Mouse (Mus musculus): ENCODE measurements around the gene Ehbp1l1. TPM values are rescaled to one million over a fixed set of nuclear protein-coding genes. Genes with fewer than 3 reads are reported as not detected.
A peak's percentile ranks its signal among the peaks of the same experiment; 100 is the strongest.

The Ehbp1l1 gene
- total RNA-seq (2021) (10 to 100 TPM; 30.3 to 31.6 TPM), polyA plus RNA-seq (2012; rRNA removed) (47.6 and 49.2 TPM in 2 replicates)
- long read RNA-seq, full-length matches to known transcripts: 39 of 66 reads
- long read RNA-seq, partial matches to known transcripts: 5 of 66 reads
- long read RNA-seq, other reads (novel, unspliced or antisense): 22 of 66 reads

- DNase-seq: peak; percentile 88
Measured at GRCm38 (mm10) chr19:5725767-5726515, at the start of gene Ehbp1l1. Gene Ehbp1l1 (minus strand): TSS chr19:5726317.

- DNase-seq: peak; percentile 99
Measured at GRCm38 (mm10) chr19:5770925-5771860, 45.1 kb upstream of the Ehbp1l1 start, which contains the start of gene Scyl1. Gene Scyl1 (minus strand): TSS chr19:5771419.

DNA sequence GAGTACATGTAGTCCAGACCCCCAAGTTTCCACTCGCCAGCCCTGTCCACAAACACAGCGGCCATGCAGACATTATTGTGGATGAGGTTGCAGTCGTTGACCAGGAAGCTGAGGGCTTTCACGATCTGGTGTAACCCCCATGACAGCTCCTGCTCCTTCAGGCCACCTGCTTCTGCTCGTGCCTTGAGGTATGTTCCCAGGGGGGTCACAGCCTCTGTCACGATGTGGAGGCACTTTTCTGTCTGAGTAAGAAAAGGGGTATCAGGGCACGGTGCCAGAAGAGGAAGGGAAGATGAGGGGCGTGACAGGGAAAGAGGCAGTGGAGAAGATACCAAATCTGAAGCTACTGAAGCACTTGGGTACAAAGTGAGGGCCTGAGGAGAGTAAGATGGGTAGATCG lies 44.2 kb upstream of the Ehbp1l1 start:
- no peak for DNase-seq

DNA sequence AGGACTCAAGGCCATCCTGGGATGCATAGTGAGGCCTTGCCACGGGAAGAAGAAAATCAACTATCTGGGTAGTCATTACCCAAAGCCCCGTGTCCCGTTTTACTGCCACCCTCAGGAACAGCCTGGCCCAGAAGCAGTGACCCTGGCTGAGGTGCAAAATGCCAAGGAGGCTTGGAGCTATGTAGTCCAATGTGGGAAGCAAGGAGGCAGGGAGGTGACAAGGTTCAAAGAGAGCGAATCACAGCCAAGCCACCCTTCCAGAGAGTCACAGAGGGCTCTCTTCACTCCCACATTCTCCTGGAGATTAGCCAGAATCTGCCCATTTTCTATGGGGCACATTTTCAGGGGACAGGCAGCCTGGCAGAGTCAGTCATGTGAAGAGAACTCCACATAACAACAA lies 41.2 kb upstream of the Ehbp1l1 start:
- DNase-seq: no peak

GRCm38 (mm10) chr19:5763163-5763562 lies 37.0 kb upstream of the Ehbp1l1 start:
- DNase-seq: peak; percentile 54

GRCm38 (mm10) chr19:5758878-5759403 lies 32.8 kb upstream of the Ehbp1l1 start:
- no peak for DNase-seq

GRCm38 (mm10) chr19:5756991-5757636 lies 31.0 kb upstream of the Ehbp1l1 start:
- DNase-seq: no peak

- no peak for DNase-seq
Measured at GRCm38 (mm10) chr19:5756321-5756985, 30.3 kb upstream of the Ehbp1l1 start.

GRCm38 (mm10) chr19:5751742-5752141 lies 25.6 kb upstream of the Ehbp1l1 start:
- DNase-seq: peak; percentile 75

DNA sequence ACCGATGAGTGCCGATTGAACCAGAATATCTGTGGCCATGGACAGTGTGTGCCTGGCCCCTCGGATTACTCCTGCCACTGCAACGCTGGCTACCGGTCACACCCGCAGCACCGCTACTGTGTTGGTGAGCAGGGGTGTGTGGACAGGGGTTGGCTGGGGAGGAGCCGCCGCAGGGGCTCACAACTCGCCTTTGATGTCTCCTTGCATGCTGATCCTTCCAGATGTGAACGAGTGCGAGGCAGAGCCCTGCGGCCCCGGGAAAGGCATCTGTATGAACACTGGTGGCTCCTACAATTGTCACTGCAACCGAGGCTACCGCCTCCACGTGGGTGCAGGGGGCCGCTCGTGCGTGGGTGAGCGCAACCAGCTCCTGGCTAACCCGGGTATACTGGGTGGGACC lies 24.8 kb upstream of the Ehbp1l1 start:
- DNase-seq: no peak

GRCm38 (mm10) chr19:5749476-5749875 lies 23.4 kb upstream of the Ehbp1l1 start:
- peak; percentile 88 for DNase-seq

DNA sequence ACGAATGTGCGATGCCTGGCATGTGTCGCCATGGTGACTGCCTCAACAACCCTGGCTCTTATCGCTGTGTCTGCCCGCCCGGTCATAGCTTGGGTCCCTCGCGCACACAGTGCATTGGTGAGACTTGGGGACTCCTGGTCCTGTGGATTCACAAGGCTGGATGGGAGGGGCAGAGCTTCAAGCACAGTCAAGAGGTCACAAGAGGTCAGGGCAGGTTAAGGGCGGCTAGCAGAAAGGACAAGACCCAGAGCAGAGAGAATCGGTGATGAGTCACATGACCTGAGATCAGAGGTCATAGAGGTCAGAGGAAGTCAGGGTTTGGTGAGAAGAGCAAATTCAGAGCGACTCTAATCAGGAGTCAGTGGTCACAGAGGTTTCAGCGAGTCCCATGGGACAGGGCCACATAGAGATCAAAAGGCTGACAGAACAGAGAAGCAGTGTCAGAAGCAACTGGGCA lies 20.8 kb upstream of the Ehbp1l1 start:
- no peak for DNase-seq

DNA sequence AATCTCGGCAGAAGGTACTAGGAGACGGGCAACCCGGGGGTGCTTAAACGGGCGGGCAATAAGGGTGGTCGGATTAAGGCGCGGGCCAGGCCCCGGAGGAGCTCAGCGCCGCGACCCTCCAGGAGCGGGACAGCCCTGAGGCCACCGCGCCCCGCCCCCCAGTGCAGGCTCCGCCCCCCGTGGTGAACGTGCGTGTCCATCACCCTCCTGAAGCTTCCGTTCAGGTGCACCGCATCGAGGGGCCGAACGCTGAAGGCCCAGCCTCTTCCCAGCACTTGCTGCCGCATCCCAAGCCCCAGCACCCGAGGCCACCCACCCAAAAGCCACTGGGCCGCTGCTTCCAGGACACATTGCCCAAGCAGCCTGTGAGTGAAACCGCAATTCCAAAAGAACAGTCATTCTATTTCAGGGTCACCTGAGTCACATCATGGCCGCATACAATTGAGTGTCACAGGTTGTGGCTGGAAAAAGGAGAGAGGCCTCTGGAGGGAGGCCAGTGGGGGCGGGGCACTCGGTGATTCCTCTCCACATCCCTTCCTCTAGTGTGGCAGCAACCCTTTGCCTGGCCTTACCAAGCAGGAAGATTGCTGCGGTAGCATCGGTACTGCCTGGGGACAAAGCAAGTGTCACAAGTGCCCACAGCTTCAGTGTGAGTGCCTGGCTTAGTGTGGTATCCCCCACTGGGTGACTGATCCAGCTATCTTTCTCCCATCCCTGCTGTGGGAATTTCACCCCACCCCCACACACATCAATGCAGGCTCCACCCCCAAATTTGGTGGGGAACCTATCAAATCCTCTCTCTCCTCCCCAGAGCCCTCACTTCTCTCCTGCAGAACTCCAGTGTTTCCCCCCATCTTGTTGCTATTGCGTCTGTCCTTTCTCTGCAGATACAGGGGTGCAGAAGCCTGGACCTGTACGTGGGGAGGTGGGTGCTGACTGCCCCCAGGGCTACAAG lies 19.9 kb upstream of the Ehbp1l1 start:
- DNase-seq: peak; percentile 88

DNA sequence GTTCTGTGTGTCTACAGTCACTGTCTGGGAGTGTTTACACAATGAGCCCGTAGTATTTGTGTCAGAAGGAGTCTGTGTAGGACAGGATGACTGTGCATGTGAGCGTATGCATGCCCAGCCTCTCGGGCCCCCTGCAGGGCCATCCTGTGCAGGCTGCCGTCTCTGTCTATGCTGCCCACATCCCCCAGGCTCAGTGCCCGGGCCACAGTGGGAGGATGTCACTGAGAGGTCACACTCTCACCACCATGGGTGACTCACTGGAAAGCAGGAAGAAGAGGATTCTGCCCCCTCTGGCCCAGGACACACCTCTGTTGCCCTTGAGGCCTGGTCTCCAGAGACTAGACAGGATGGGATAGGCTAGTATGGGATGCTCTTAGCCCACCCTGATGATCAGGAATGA lies 17.5 kb upstream of the Ehbp1l1 start:
- peak; percentile 82 for DNase-seq

- DNase-seq: peak; percentile 74
Measured at GRCm38 (mm10) chr19:5742241-5742641, 16.1 kb upstream of the Ehbp1l1 start.

DNA sequence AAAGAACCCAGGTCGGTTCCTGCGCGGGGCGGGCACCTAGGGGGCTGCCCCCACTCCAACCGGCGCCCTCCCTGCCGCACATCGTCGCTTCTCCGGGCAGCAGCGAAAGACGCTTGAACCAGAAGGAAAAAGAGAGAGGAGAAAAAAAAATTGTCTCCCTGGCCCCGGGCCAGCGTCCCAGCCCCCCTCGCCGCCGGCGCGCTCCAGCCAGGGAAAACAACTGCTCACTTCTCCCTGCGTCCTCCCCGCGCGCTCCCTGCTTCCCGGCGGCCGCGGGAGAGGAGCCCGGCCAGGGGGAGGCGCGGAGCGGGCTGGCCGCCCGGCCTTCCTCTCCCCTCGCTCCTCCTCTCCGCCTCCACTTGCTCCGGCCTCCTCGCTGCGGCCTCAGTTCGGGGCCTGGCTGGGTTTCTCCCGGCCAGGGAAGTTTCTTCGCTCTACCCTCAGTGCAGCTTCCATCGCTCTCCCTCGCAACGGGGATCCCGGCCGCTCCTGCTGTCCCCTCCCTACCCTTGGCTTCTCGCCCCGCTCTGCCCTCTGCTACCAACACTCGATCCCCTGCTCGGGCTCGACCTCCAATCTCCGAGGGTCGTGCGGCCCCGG lies 15.6 kb upstream of the Ehbp1l1 start:
- DNase-seq: peak; percentile 90

DNA sequence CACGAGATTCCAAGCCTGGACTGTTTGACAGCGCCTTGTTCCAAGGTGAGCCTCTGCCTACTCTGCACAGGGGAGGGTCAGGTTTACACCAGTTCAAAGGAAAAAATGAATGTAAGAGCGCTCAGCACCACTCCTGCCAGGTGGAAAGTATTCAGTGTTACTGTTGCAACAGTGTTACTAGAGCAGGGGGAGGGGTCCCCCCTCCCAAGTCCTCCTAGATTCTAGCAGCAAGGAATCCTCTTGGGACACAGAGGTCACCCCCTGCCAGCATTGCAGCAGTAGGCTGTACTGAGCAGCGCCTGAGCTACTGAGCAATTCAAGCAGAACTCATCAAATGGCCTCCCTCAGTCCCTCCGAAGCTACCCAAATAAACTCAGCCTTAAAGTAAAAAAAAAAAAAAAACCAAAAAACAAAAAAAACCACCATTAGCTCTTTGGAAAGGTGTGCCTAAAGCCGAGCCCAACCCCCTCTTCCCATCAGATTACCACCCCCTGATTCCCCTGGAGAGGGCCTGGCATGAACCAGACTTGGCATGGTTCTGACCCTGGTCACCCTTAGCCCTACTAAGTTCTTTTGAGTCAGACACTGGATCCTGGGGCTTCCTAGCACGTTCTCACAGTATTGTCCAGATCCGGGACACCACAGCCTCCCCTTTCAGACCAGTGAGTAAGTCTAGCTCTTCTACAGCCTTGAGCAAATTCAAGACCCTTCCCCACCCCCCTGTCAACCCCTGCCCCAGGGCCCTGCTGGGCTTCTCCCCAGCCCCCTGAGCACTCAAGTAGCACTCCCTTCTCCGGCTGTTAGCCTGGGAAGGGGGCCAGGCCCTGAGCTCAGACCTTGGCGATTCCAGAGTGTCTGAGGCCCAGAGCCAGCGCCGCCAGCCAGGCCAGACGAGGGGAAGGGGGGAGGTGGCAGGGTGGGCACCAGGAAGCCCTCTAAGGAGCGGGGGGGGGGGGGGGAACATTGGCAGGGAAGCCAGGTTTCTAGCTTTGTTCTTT lies 14.5 kb upstream of the Ehbp1l1 start, which contains the start of gene Ltbp3:
Gene Ltbp3 (plus strand): TSS at position 585 of the 998 bp plus-strand sequence.
- peak; percentile 85 for DNase-seq

- DNase-seq: no peak
Measured at GRCm38 (mm10) chr19:5739446-5739845, 13.3 kb upstream of the Ehbp1l1 start.

Measured in adrenal gland, adult 2 months (tissue).